Mouse (Mus musculus) midbrain, embryonic 11.5 days (tissue): ENCODE data around the gene Mink1. TPM values are rescaled to one million over a fixed set of nuclear protein-coding genes. Genes with fewer than 3 reads are reported as not detected.

ENCODE experiments used
- ATAC-seq: fragments of 200-750 bp; cut with Nextera tagmentation; 2 replicates; pipeline ENCODE4 v1.8.0; 2017; ENCODE audit warnings: moderate TSS enrichment, moderate library complexity; ENCODE audit not compliant: low FRiP score
- DNase-seq: peaks from one replicate; pipeline ENCODE4 v3.0.0; 2015; ENCODE audit warnings: low spot score; ENCODE audit errors: missing footprints
- H3K27ac ChIP-seq: fragments of 300-500 bp; sonication (generic); 2 replicates; pipeline ENCODE4 v1.5.1; 2014; ENCODE audit warnings: low read depth, low read length
- H3K27me3 ChIP-seq: fragments of 300-500 bp; sonication (generic); 2 replicates; pipeline ENCODE4 v1.6.1; 2014; ENCODE audit warnings: mild to moderate bottlenecking, low read length, moderate library complexity, mixed read lengths; ENCODE audit not compliant: control insufficient read depth, insufficient read depth
- H3K36me3 ChIP-seq: fragments of 300-500 bp; sonication (generic); 2 replicates; pipeline ENCODE4 v1.6.1; 2014; ENCODE audit warnings: mild to moderate bottlenecking, low read length, moderate library complexity, mixed read lengths; ENCODE audit not compliant: control insufficient read depth, insufficient read depth
- H3K4me1 ChIP-seq: fragments of 300-500 bp; sonication (generic); 2 replicates; pipeline ENCODE4 v1.6.1; 2014; ENCODE audit warnings: low read length; ENCODE audit not compliant: control insufficient read depth, insufficient read depth
- H3K4me2 ChIP-seq: fragments of 300-500 bp; sonication (generic); 2 replicates; pipeline ENCODE4 v1.6.1; 2014; ENCODE audit warnings: mild to moderate bottlenecking, moderate library complexity
- H3K4me3 ChIP-seq: fragments of 300-500 bp; sonication (generic); 2 replicates; pipeline ENCODE4 v1.5.1; 2014; ENCODE audit warnings: low read depth, low read length
- H3K9ac ChIP-seq: fragments of 300-500 bp; sonication (generic); 2 replicates; pipeline ENCODE4 v1.6.1; 2014; ENCODE audit warnings: low read length
- H3K9me3 ChIP-seq: fragments of 300-500 bp; sonication (generic); 2 replicates; pipeline ENCODE4 v1.6.1; 2016; ENCODE audit warnings: low read length; ENCODE audit not compliant: control insufficient read depth
- WGBS: fragments of 180-500 bp; shearing (Covaris S2); extraction: QIAGEN DNeasy Blood & Tissue Kit; methylation state at CpG from one replicate; pipeline ENCODE4 v1.1.7; 2014; 5-methylcytosine and 5-hydroxymethylcytosine counted together
- polyA plus RNA-seq: library from polyadenylated mRNA; unstranded; fragments of >200 nt; fragmentation: Nextera tagmentation; extraction: Ambion mirVana; gene quantifications from 2 replicates; pipeline ENCODE4 v1.2.1, GENCODE M21; 2014

Gene Mink1
- polyA plus RNA-seq, 1 experiment from 2014 or later = 12.9 TPM

- Histone ChIP-seq H3K4me2 (no peak overlapping the region), H3K36me3 (no peaks in the 10 kb centered on the region; the same call in 1 of the 2 replicates), H3K4me1 (peaks cover 4% of the 10 kb centered on the region; the same call in 1 of the 2 replicates), H3K9me3 (no peaks in the 10 kb centered on the region), H3K27me3 (no peaks in the 10 kb centered on the region), H3K27ac (no peak overlapping the region), H3K4me3 (no peak overlapping the region), H3K9ac (no peak overlapping the region)
- ATAC-seq (no peak), DNase-seq (no peak)
- 86% methylated on average over 15 of the region's 15 CpGs for WGBS
Observed at GRCm38 (mm10) chr11:70594253-70594989, 31.7 kb downstream of the Mink1 start.

- Histone ChIP-seq H3K27ac (no peak overlapping the region), H3K4me1 (peaks cover 4% of the 10 kb centered on the region; the same call in 1 of the 2 replicates), H3K4me3 (no peak overlapping the region), H3K27me3 (no peaks in the 10 kb centered on the region), H3K9ac (no peak overlapping the region), H3K36me3 (no peaks in the 10 kb centered on the region; the same call in 1 of the 2 replicates), H3K9me3 (no peaks in the 10 kb centered on the region), H3K4me2 (no peak overlapping the region)
- ATAC-seq (no peak), DNase-seq (no peak)
- WGBS = 79% methylated on average over 2 of the region's 2 CpGs
Observed at GRCm38 (mm10) chr11:70595638-70596037, 33.0 kb downstream of the Mink1 start.

GRCm38 (mm10) chr11:70596094-70596493 lies 33.4 kb downstream of the Mink1 start:
- Histone ChIP-seq H3K27me3 (no peaks in the 10 kb centered on the region), H3K4me1 (peaks cover 4% of the 10 kb centered on the region; the same call in 1 of the 2 replicates), H3K27ac (no peak overlapping the region), H3K9ac (no peak overlapping the region), H3K4me2 (no peak overlapping the region), H3K36me3 (no peaks in the 10 kb centered on the region; the same call in 1 of the 2 replicates), H3K9me3 (no peaks in the 10 kb centered on the region), H3K4me3 (no peak overlapping the region)
- WGBS = 40% methylated on average over 4 of the region's 4 CpGs
- ATAC-seq = no peak; the same call in 1 of the 2 replicates
- peak; percentile 69 for DNase-seq

- DNase-seq = no peak
- Histone ChIP-seq H3K4me3 (no peak overlapping the region), H3K9ac (no peak overlapping the region), H3K27ac (no peak overlapping the region), H3K36me3 (peaks cover 2% of the 10 kb centered on the region), H3K9me3 (no peaks in the 10 kb centered on the region), H3K27me3 (no peaks in the 10 kb centered on the region), H3K4me2 (no peak overlapping the region), H3K4me1 (peaks cover 4% of the 10 kb centered on the region; the same call in 1 of the 2 replicates)
- no peak for ATAC-seq
- WGBS = 91% methylated on average over 6 of the region's 6 CpGs
Observed at GRCm38 (mm10) chr11:70597301-70597700, 34.6 kb downstream of the Mink1 start.

GRCm38 (mm10) chr11:70598451-70598953 lies 35.8 kb downstream of the Mink1 start:
- Histone ChIP-seq H3K9me3 (no peaks in the 10 kb centered on the region), H3K27me3 (no peaks in the 10 kb centered on the region), H3K27ac (no peak overlapping the region), H3K36me3 (peaks cover 2% of the 10 kb centered on the region), H3K9ac (no peak overlapping the region), H3K4me2 (no peak overlapping the region), H3K4me1 (peaks cover 4% of the 10 kb centered on the region; the same call in 1 of the 2 replicates), H3K4me3 (no peak overlapping the region)
- WGBS = 95% methylated on average over 9 of the region's 9 CpGs
- ATAC-seq = no peak
- no peak for DNase-seq

- WGBS = 69% methylated on average over 14 of the region's 14 CpGs
- DNase-seq = peak; percentile 96
Observed at GRCm38 (mm10) chr11:70605024-70605566, 42.4 kb downstream of the Mink1 start.

GRCm38 (mm10) chr11:70606717-70607116 lies 44.0 kb downstream of the Mink1 start:
- Histone ChIP-seq H3K4me1 (no peaks in the 10 kb centered on the region), H3K27ac (no peak overlapping the region), H3K9ac (no peak overlapping the region), H3K27me3 (no peaks in the 10 kb centered on the region), H3K4me2 (no peak overlapping the region), H3K4me3 (no peak overlapping the region), H3K9me3 (no peaks in the 10 kb centered on the region), H3K36me3 (peaks cover 17% of the 10 kb centered on the region)
- peak; percentile 59 for DNase-seq
- 78% methylated on average over 12 of the region's 12 CpGs for WGBS
- ATAC-seq = no peak

More at GRCm38 (mm10) chr11:70605024-70605566, 42.4 kb downstream of the Mink1 start:
- no peaks in the 10 kb centered on the region for H3K9me3 ChIP-seq
- no peak for ATAC-seq
- no peaks in the 10 kb centered on the region for H3K27me3 ChIP-seq
- no peak overlapping the region for H3K9ac ChIP-seq
- H3K27ac ChIP-seq = no peak overlapping the region
- peaks cover 17% of the 10 kb centered on the region for H3K36me3 ChIP-seq
- H3K4me3 ChIP-seq = no peak overlapping the region
- no peak overlapping the region for H3K4me2 ChIP-seq
- H3K4me1 ChIP-seq = no peaks in the 10 kb centered on the region

GRCm38 (mm10) chr11:70607611-70608010 lies 44.9 kb downstream of the Mink1 start:
- Histone ChIP-seq H3K4me3 (no peak overlapping the region), H3K27me3 (no peaks in the 10 kb centered on the region), H3K9ac (no peak overlapping the region), H3K4me2 (no peak overlapping the region), H3K9me3 (no peaks in the 10 kb centered on the region), H3K27ac (no peak overlapping the region), H3K36me3 (peaks cover 17% of the 10 kb centered on the region), H3K4me1 (no peaks in the 10 kb centered on the region)
- DNase-seq (no peak), ATAC-seq (no peak)
- 93% methylated on average over 9 of the region's 9 CpGs for WGBS

- Histone ChIP-seq H3K27ac (no peak overlapping the region), H3K36me3 (peaks cover 17% of the 10 kb centered on the region), H3K4me2 (no peak overlapping the region), H3K9me3 (no peaks in the 10 kb centered on the region), H3K27me3 (no peaks in the 10 kb centered on the region), H3K4me3 (no peak overlapping the region), H3K4me1 (no peaks in the 10 kb centered on the region), H3K9ac (no peak overlapping the region)
- peak; percentile 70 for DNase-seq
- no peak for ATAC-seq
- 86% methylated on average over 26 of the region's 26 CpGs for WGBS
Observed at GRCm38 (mm10) chr11:70608381-70609066, 45.8 kb downstream of the Mink1 start.
